Mouse (Mus musculus) lung, adult 2 months (tissue): ENCODE results near the gene Gmpr.

Source experiments
- CTCF ChIP-seq: fragments of 200-500 bp; IDR thresholded peaks from 2 replicates; pipeline ENCODE4 v1.5.1; 2011; ENCODE audit warnings: mild to moderate bottlenecking, low read length, control low read depth; ENCODE audit not compliant: insufficient read depth
- POLR2A ChIP-seq: fragments of 200-500 bp; IDR thresholded peaks from 2 replicates; pipeline ENCODE4 v1.6.1; 2011; ENCODE audit warnings: low read depth, mild to moderate bottlenecking, control low read depth, low read length, borderline replicate concordance; ENCODE audit errors: extremely low read depth

GRCm38 (mm10) chr13:45511706-45512435 lies 4.6 kb downstream of the Gmpr start:
- TF ChIP-seq CTCF (no peak), POLR2A (no peak)
